Mouse (Mus musculus): ENCODE results near the gene Myo16.

- TF ChIP-seq CTCF (IDR thresholded peaks at IDR 0.05; ENCODE audit: low read depth): peak; percentile 43; the same call in 1 of the 2 replicates
- no peak for TF ChIP-seq EP300 (IDR thresholded peaks at IDR 0.05; ENCODE audit: low read depth)
Measured at GRCm38 (mm10) chr8:10402606-10403005, 248.9 kb downstream of the Myo16 start.
